13 mouse cellular contexts compared by ENCODE assay signal in genomic region chr13:52570276-52570675, GRCm38 (mm10). TPM values are rescaled to one million over a fixed set of nuclear protein-coding genes. Genes with fewer than 3 reads are reported as not detected.
A peak's percentile ranks its signal among the peaks of the same experiment; 100 is the strongest.
DNase-seq lines count a peak whose midpoint lies in the region; ATAC-seq lines count a peak whose summit lies in the region.
"Had no signal": no experiment of that assay in that cellular context is flagged by ENCODE, and none has a peak within 500 bp of the region (broad histone marks: within the 10 kb centered on the region; RNA-seq: fewer than 3 reads in every experiment).

No protein-coding gene starts in this region.

- ATAC-seq in megakaryocyte-erythroid progenitor cell, adult 5-6 weeks (replicated peaks; ENCODE audit: low FRiP score, low TSS enrichment, poor library complexity, severe bottlenecking): no peak
- ATAC-seq: forebrain, postnatal 0 days; Patski had no signal

- DNase-seq in heart, adult 11 months: peak; percentile 63
- no peak for DNase-seq in heart, postnatal 36 days
- peak; percentile 76 for DNase-seq in layer of hippocampus, adult 11-12 months (ENCODE audit: low spot score)
- peak; percentile 70 to 72 for DNase-seq in left cerebral cortex, adult 18-20 months (ENCODE audit: low spot score in 2 of 2)
- DNase-seq in right cerebral cortex, postnatal 25 days: peak; percentile 73
- no peak for DNase-seq in adrenal gland, adult 2 months
- DNase-seq in cerebellum, adult 9-10 months: no peak
- DNase-seq: cerebellum, adult 9-11 months; embryo, embryonic 11 days; forebrain, postnatal 0 days; heart, adult 18-20 months had no signal

- intact Hi-C loops in heart, postnatal 36 days (cut with DNase I): no loop called here

RNA-seq across cellular contexts. Expression of gene Syk, which starts 12.7 kb away (rescaled TPM):
- 10 to 100 TPM; 18.9 to 19.5 TPM for total RNA-seq in heart, postnatal 36 days (2021)
- 1 to 10 TPM; 2.3 to 3.4 TPM for total RNA-seq in left cerebral cortex, adult 18-20 months (2021)
- total RNA-seq in megakaryocyte-erythroid progenitor cell, adult 5-6 weeks (2014; fragmentation: Nextera tagmentation): 28.9 and 34.0 TPM in 2 replicates
- total RNA-seq in megakaryocyte-erythroid progenitor cell, adult 5-6 weeks (2017): 25.6 and 43.6 TPM in 2 replicates
- total RNA-seq in adrenal gland, adult 2 months (2021): 1 to 10 TPM; 5.1 to 5.8 TPM
- 1.6 and 1.8 TPM in 2 replicates for polyA plus RNA-seq in adrenal gland, adult 2 months (2012; rRNA removed)
- polyA plus RNA-seq: Patski had no signal

RNA-seq across cellular contexts. Expression of gene Diras2, which starts 39.2 kb away (rescaled TPM):
- total RNA-seq in heart, postnatal 36 days (2021): under 1 TPM in 1 of 2 experiments, not detected in 1; 0.28 TPM
- total RNA-seq in left cerebral cortex, adult 18-20 months (2021): 100 to 1,000 TPM; 149 to 165 TPM
- 0.22 TPM in 1 of 2 replicates, not detected in the other for total RNA-seq in megakaryocyte-erythroid progenitor cell, adult 5-6 weeks (2014; fragmentation: Nextera tagmentation)
- total RNA-seq in megakaryocyte-erythroid progenitor cell, adult 5-6 weeks (2017): 0.47 and 0.57 TPM in 2 replicates
- total RNA-seq in adrenal gland, adult 2 months (2021): 1 to 10 TPM; 3.7 to 5.8 TPM
- 2.3 and 3.5 TPM in 2 replicates for polyA plus RNA-seq in adrenal gland, adult 2 months (2012; rRNA removed)
- polyA plus RNA-seq: Patski had no signal

Comparison
In these comparisons a context has a peak if more than half of its experiments do, and no peak if none do; other contexts are left out.
1. DNase-seq: peak in heart, adult 11 months (single experiment), layer of hippocampus, adult 11-12 months (single experiment), left cerebral cortex, adult 18-20 months (2 of 2) and right cerebral cortex, postnatal 25 days (single experiment); none in heart, postnatal 36 days (0 of 2), adrenal gland, adult 2 months (single experiment) and cerebellum, adult 9-10 months (single experiment).
2. RNA of gene Diras2, which starts 39.2 kb away (total RNA-seq): 149 to 165 TPM in left cerebral cortex, adult 18-20 months; 3.7 to 5.8 TPM in adrenal gland, adult 2 months, 0.22 to 0.57 TPM in megakaryocyte-erythroid progenitor cell, adult 5-6 weeks and 0.28 TPM in heart, postnatal 36 days; every median in the first group is over 10 times any median in the second.